Mouse (Mus musculus): ENCODE results near the gene Syde2. TPM values are rescaled to one million over a fixed set of nuclear protein-coding genes. Genes with fewer than 3 reads are reported as not detected.
A peak's percentile ranks its signal among the peaks of the same experiment; 100 is the strongest.

Syde2 gene
- polyA plus RNA-seq, 1 experiment from 2014 or later = 0.37 TPM

GRCm38 (mm10) chr3:145969031-145969501 is 18.6 kb upstream of the Syde2 start:
- 68% methylated on average over 14 of the region's 14 CpGs for WGBS
- Histone ChIP-seq H3K4me1 (peaks cover 10% of the 10 kb centered on the region), H3K9ac (replicated peaks) (no peak overlapping the region), H3K27me3 (replicated peaks) (peaks cover 5% of the 10 kb centered on the region; the same call in 1 of the 2 replicates), H3K36me3 (no peaks in the 10 kb centered on the region), H3K9me3 (replicated peaks) (no peaks in the 10 kb centered on the region), H3K27ac (replicated peaks) (no peak overlapping the region), H3K4me2 (no peak overlapping the region), H3K4me3 (replicated peaks) (no peak overlapping the region)
- no peak for ATAC-seq (ENCODE audit: low FRiP score)

- Histone ChIP-seq H3K9ac (replicated peaks) (no peak overlapping the region), H3K4me3 (replicated peaks) (no peak overlapping the region), H3K9me3 (replicated peaks) (no peaks in the 10 kb centered on the region), H3K27ac (replicated peaks) (no peak overlapping the region), H3K4me1 (no peaks in the 10 kb centered on the region), H3K36me3 (no peaks in the 10 kb centered on the region), H3K4me2 (no peak overlapping the region), H3K27me3 (replicated peaks) (no peaks in the 10 kb centered on the region)
- 56% methylated on average over 10 of the region's 10 CpGs for WGBS
- ATAC-seq (ENCODE audit: low FRiP score) = no peak
Measured at GRCm38 (mm10) chr3:145971501-145971900, 16.2 kb upstream of the Syde2 start.

GRCm38 (mm10) chr3:145974986-145975385 is 12.7 kb upstream of the Syde2 start:
- no peaks in the 10 kb centered on the region for H3K9me3 ChIP-seq (replicated peaks)
- no peak overlapping the region for H3K27ac ChIP-seq (replicated peaks)
- no peak for ATAC-seq (ENCODE audit: low FRiP score)
- H3K4me1 ChIP-seq = no peaks in the 10 kb centered on the region
- H3K36me3 ChIP-seq = no peaks in the 10 kb centered on the region
- H3K4me3 ChIP-seq (replicated peaks) = no peak overlapping the region
- no peaks in the 10 kb centered on the region for H3K27me3 ChIP-seq (replicated peaks)
- H3K9ac ChIP-seq (replicated peaks) = no peak overlapping the region
- H3K4me2 ChIP-seq = no peak overlapping the region
- 91% methylated on average over 7 of the region's 7 CpGs for WGBS

GRCm38 (mm10) chr3:145985333-145985925 is 2.2 kb upstream of the Syde2 start:
- Histone ChIP-seq H3K36me3 (no peaks in the 10 kb centered on the region), H3K27ac (replicated peaks) (no peak overlapping the region), H3K4me1 (peaks cover 25% of the 10 kb centered on the region), H3K4me3 (replicated peaks) (no peak overlapping the region), H3K27me3 (replicated peaks) (peaks cover 25% of the 10 kb centered on the region), H3K9me3 (replicated peaks) (no peaks in the 10 kb centered on the region), H3K4me2 (no peak overlapping the region), H3K9ac (replicated peaks) (no peak overlapping the region)
- WGBS = 91% methylated on average over 7 of the region's 7 CpGs
- no peak for ATAC-seq (ENCODE audit: low FRiP score)

- no peaks in the 10 kb centered on the region for H3K36me3 ChIP-seq
- H3K27me3 ChIP-seq (replicated peaks) = peaks cover 25% of the 10 kb centered on the region
- 66% methylated on average over 6 of the region's 6 CpGs for WGBS
- H3K9me3 ChIP-seq (replicated peaks) = no peaks in the 10 kb centered on the region
- no peak for ATAC-seq (ENCODE audit: low FRiP score)
- no peak overlapping the region; the same call in 1 of the 2 replicates for H3K4me2 ChIP-seq
- H3K27ac ChIP-seq (replicated peaks) = no peak overlapping the region
- H3K4me3 ChIP-seq (replicated peaks) = no peak overlapping the region
- H3K4me1 ChIP-seq = peaks cover 25% of the 10 kb centered on the region
- no peak overlapping the region for H3K9ac ChIP-seq (replicated peaks)
Measured at GRCm38 (mm10) chr3:145986317-145987001, 1.2 kb upstream of the Syde2 start.

GRCm38 (mm10) chr3:145987970-145988683 is 457 bp downstream of the Syde2 start:
- peak overlapping the region; percentile 60 for H3K9ac ChIP-seq (replicated peaks)
- peaks cover 23% of the 10 kb centered on the region for H3K27me3 ChIP-seq (replicated peaks)
- peak overlapping the region; percentile 82 for H3K4me2 ChIP-seq
- H3K27ac ChIP-seq (replicated peaks) = peak overlapping the region; percentile 35; the same call in 1 of the 2 replicates
- H3K4me1 ChIP-seq = peaks cover 25% of the 10 kb centered on the region
- peak; percentile 74 for ATAC-seq (ENCODE audit: low FRiP score)
- H3K4me3 ChIP-seq (replicated peaks) = peak overlapping the region; percentile 74
- 0% methylated on average over 60 of the region's 101 CpGs for WGBS
- no peaks in the 10 kb centered on the region for H3K9me3 ChIP-seq (replicated peaks)
- H3K36me3 ChIP-seq = no peaks in the 10 kb centered on the region

GRCm38 (mm10) chr3:145988684-145989575 is 1.3 kb downstream of the Syde2 start:
- peak; percentile 37; the same call in 1 of the 2 replicates for ATAC-seq (ENCODE audit: low FRiP score)
- no peaks in the 10 kb centered on the region for H3K9me3 ChIP-seq (replicated peaks)

GRCm38 (mm10) chr3:145989576-145990081 is 2.0 kb downstream of the Syde2 start:
- H3K4me1 ChIP-seq = peaks cover 25% of the 10 kb centered on the region
- H3K9ac ChIP-seq (replicated peaks) = no peak overlapping the region
- ATAC-seq (ENCODE audit: low FRiP score) = no peak
- H3K4me3 ChIP-seq (replicated peaks) = peak overlapping the region; percentile 74
- H3K27me3 ChIP-seq (replicated peaks) = peaks cover 16% of the 10 kb centered on the region
- no peaks in the 10 kb centered on the region for H3K9me3 ChIP-seq (replicated peaks)
- H3K27ac ChIP-seq (replicated peaks) = no peak overlapping the region
- H3K4me2 ChIP-seq = peak overlapping the region; percentile 82
- H3K36me3 ChIP-seq = no peaks in the 10 kb centered on the region
- WGBS = 8% methylated on average over 11 of the region's 11 CpGs

More at GRCm38 (mm10) chr3:145988684-145989575, 1.3 kb downstream of the Syde2 start:
- H3K4me2 ChIP-seq = peak overlapping the region; percentile 82
- peak overlapping the region; percentile 60 for H3K9ac ChIP-seq (replicated peaks)
- H3K27ac ChIP-seq (replicated peaks) = no peak overlapping the region
- peaks cover 25% of the 10 kb centered on the region for H3K4me1 ChIP-seq
- no peaks in the 10 kb centered on the region for H3K36me3 ChIP-seq
- under 1% methylated on average over 45 of the region's 45 CpGs for WGBS
- peaks cover 21% of the 10 kb centered on the region for H3K27me3 ChIP-seq (replicated peaks)
- peak overlapping the region; percentile 74 for H3K4me3 ChIP-seq (replicated peaks)

- Histone ChIP-seq H3K9me3 (replicated peaks) (no peaks in the 10 kb centered on the region), H3K9ac (replicated peaks) (no peak overlapping the region), H3K27ac (replicated peaks) (no peak overlapping the region), H3K4me1 (peaks cover 25% of the 10 kb centered on the region), H3K4me2 (no peak overlapping the region), H3K27me3 (replicated peaks) (peaks cover 14% of the 10 kb centered on the region), H3K4me3 (replicated peaks) (no peak overlapping the region), H3K36me3 (no peaks in the 10 kb centered on the region)
- 89% methylated on average over 13 of the region's 13 CpGs for WGBS
- no peak for ATAC-seq (ENCODE audit: low FRiP score)
Measured at GRCm38 (mm10) chr3:145991130-145991529, 3.5 kb downstream of the Syde2 start.

- no peak overlapping the region for H3K4me3 ChIP-seq (replicated peaks)
- no peak for ATAC-seq (ENCODE audit: low FRiP score)
Measured at GRCm38 (mm10) chr3:145991976-145992730, 4.5 kb downstream of the Syde2 start.

More at GRCm38 (mm10) chr3:145991976-145992730, 4.5 kb downstream of the Syde2 start:
- no peaks in the 10 kb centered on the region for H3K36me3 ChIP-seq
- H3K9ac ChIP-seq (replicated peaks) = no peak overlapping the region
- no peak overlapping the region for H3K27ac ChIP-seq (replicated peaks)
- H3K4me2 ChIP-seq = no peak overlapping the region
- no peaks in the 10 kb centered on the region for H3K9me3 ChIP-seq (replicated peaks)
- peaks cover 25% of the 10 kb centered on the region for H3K4me1 ChIP-seq
- WGBS = 85% methylated on average over 10 of the region's 10 CpGs
- H3K27me3 ChIP-seq (replicated peaks) = peaks cover 6% of the 10 kb centered on the region
